Mouse (Mus musculus): ENCODE results near the gene Ncam1.

Gene Ncam1

DNA sequence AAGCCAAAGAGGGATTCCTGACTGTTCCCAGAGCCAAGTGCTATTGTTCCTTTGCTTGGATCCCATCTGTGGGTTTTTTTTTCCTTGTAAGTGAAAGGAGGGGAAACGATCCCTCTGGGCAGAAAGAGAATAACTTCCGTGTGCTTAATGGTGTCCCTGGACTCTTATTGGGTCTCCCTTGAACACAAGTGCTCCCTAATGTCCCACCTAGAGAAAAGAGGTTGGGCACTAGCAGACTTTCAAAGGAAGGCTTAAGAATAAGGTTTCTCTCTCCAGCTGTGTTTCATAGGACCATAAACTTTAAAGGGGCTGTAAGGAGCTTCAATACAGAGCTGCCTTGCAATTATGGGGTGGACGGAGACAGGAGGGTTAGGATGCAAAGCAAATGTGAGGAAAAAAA is 119.5 kb downstream of the Ncam1 start:
- DNase-seq (ENCODE audit: low read depth, low spot score), result no peak

DNA sequence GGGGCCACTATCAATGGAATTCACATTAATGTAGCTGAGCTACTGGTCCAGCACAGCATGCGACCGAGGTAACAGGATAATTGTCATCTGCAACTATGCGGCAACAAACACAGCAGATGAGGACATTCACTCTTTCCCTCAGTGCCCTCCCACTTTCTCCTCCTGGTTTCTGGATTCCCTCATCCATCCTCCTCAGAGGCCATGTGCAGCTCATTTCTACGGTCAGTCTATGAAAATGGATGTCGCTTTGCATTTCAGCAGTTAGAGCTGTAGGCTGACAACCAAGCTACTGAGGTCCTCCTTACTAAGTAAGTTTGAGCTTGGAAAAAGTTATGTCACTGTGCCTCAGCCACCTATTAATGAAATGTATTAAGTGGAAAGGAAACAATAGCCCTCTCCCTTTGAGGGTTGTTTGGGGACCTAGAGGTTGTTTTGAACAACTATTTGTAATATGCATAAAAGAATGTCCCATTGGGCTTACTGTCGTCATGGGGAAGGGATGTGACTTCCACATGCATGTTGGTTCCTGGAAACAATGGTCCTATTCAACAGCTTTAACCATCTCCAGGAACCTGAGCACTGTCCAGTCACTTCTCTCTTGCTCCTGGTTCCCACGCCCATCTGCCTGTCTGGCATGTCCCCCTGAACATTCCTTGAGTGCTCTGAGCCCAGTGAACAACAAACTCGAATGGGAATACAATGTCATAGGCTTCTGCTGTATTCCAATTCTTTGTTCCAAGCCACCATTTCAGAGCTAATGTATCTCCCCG is 122.8 kb downstream of the Ncam1 start:
- no peak for DNase-seq (ENCODE audit: low read depth, low spot score)

DNA sequence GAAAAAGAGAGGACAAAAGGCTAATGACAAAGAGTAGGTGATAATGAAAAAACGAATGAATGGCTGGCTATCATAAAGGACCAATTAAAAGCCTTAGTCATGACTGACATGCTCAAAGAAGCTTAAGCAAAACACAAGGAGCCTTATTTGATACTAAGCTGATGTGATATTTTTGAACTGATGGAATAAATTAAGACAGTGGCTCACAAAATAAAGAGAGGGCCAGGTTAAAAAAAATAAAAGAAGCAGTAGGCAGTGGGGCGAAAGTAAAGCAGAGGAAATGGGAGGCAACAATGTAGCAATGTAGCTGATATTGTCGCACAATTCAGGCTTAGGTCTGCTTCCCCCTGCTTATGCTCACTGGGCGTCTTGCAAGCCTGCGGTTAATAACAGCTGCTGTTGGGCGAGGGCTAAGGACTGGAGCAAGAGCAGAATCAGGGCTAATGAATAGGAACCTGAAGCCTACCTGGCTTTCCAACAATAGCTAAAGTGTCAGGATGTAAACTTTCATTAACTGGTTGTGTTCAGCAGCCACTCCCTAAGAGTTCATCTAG is 126.0 kb downstream of the Ncam1 start:
- no peak for DNase-seq (ENCODE audit: low read depth, low spot score)

DNA sequence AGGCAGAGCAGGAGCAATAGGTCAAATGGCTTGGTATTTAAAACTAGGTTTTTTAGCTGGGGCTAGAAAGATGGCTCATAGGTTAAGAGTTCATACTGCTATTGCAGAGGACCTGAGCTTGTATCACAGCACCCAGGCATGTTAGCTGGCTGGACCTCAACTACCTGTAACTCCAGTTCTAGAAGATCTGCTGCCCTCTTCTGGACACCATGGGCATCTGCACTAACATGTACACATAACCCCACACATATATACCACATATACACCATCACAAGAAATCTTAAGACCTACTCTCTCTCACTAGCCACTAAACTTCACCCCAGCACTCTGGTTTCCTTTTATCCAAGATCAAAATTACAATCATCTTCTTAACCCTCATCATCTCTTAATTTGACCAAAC is 131.7 kb downstream of the Ncam1 start:
- DNase-seq (ENCODE audit: low read depth, low spot score), result peak; percentile 48

DNA sequence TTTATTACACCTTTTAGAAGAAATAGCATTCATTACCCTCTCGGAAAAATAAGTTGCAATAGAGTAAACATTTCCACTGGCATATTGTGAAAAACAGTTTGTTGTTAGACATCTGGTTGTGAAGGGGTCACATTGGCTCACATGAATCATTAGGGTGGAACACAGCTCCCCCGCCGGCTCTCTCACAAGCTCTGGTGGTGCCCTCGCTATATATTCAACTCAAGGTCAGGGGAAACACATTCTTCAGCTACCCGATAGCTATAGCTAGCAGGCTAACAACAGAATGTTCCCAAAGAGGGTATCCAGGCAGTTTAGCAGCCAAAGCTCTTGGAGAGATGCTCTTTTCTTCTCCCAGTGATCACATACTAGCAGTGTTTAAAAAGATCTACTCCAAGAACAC is 133.4 kb downstream of the Ncam1 start:
- no peak for DNase-seq (ENCODE audit: low read depth, low spot score)

DNA sequence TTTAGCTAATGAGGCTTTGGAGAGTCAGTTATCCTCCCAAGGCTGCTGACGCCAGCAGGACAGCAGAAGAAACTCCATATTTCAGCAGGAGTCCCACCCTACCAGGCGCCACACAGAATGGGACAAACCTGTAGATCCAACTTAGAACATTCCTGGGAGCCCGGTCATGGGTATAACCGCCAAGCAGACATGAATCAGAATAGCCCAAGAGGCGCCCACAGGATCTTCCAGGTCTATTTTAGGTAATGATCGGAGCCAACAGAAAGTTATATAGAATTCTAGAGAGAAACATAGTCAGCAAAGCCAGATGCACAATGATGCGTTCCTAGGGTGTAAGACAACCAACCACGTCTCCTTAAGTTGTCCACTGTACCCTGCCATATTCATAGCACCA is 134.8 kb downstream of the Ncam1 start:
- no peak for DNase-seq (ENCODE audit: low read depth, low spot score)

DNA sequence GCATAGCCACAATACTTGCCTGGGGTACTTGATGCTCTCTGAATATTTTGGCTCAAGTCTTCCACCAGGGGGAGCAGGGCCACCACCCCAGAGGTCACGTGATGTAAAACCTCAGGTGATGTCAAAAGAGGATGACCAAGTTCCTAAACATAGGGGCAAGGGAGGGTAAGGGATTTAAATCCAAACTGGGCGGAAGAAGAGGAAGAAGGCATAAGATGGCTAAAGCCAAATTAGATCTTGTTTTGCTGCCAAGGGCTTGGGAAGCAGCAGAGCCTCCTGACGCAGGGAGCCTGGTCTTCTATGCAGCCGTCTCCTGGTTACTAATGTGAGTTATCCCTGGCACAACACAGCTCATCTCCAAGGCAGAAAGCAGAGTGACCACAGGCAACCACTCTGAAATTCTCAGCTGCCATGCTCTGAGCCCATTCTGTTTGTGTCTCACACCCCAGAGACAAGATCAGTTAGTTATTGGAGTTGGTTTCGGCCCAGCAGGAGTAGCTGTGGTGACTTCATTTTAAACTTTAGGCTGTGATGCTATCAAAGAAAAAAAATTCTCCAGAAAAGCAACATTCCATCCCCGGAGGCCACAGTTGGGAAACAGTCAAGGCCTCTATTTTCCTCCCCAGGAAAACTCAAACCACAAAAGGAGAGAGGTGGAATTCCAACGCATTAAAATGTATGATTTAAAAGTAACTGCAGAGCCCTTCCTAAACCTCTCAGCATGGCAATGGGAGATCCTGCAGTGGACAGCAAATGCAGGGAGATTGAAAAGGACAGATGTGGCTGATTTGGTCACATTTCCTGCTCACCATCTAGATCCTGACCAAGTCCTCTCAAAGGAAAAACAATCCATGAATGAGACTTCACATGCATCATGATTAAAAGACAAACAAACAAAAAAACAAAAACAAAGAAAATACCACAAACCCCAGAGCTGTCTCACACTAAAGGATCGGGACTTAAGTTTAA is 135.5 kb downstream of the Ncam1 start:
- peak; percentile 65 for DNase-seq (ENCODE audit: low read depth, low spot score)

DNA sequence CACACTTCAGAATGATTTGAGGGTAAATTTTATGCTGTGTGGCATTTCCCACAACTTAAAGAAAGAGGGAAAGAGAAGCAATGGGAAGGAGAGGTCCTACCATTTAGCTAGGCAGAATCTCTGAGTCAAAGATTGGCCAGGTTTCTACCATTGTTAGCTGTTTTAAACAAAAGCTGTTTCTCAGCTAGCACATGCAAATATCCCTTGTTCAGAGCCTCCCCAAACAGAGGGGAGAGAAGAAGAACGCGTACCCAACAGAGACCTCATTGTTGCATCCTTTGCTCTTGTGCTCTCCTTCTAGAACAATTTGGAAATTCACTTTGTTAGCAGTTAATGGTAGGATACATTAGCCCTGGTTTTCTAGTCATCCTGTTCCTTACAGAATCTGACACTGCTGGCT is 137.2 kb downstream of the Ncam1 start:
- DNase-seq (ENCODE audit: low read depth, low spot score), result no peak

DNA sequence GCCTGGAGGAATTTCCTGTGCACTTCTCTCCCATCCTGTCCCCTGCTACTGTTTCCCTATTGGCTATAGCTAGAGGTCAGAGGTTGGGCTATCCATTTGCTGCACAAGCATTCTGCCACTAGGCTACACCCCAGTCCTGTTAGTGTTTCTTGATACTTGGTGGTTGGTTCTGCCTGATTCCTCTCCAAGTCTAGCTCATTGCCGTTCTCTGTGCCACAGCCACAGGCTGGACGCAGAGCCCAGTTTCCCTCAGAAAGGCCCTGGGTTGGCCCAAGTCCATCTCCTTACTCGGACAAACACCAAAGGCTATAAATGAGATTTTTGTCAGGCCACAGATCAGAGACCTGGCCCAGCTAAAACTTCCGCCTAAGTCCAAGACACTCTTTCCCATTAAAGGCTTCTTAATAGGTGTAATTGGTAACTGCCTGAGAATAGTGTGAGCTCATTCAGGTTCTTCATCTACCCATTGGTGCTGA is 140.3 kb downstream of the Ncam1 start:
- DNase-seq (ENCODE audit: low read depth, low spot score), result peak; percentile 41

DNA sequence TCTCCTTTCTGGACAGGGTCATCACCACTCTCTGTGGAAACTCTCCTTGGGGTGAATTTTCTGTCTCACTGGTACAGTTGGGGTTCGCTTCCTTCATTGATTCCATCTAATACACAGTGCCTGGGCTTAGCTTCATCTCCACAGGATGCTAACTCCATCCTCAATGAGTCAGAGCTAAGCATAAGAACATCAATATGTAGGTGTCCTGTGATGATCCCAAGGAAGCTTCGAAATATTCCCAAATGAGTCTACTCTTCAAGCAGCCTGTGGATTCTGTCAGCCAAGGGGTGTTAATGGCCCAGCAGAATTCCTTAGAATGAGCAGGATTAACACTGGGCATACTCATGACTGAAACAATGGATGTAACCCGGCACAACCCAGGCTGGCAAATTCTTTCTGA is 144.3 kb downstream of the Ncam1 start:
- DNase-seq (ENCODE audit: low read depth, low spot score), result no peak

DNA sequence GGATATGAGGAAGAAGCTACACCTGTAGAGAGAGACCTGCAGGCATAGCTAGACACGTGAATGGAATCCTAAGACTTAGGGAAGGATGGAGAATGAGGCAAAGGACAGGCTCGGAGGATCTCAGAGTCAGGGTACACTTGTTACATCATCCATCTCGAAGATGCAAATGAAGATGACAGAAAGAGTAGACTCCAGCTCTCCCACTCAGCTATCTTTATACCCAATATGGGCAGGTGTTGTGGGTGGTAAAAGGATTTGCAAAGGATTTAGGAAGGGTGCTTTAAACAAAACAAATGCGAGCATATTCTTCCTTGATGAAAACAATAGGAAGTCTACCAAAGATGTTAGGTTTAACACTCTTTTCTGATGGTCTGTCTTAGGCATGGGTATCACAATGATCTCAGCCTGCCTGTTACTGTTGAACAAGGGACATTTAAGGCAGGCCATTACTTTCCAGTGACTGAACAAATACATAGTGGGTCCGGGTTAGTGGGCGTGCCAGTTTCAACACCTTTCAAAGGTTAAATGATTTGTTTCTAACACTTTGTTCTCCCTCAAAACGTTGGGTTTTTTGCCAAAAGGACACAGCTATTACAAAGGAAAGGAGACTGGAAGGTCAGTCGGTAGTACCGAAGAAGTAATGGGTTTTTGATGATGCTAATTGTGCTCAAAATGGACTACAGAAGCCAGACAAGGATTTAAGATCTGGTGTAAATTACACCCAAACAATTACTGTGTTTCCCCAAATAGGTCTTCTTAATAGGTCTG is 145.1 kb downstream of the Ncam1 start:
- peak; percentile 76 for DNase-seq (ENCODE audit: low read depth, low spot score)

DNA sequence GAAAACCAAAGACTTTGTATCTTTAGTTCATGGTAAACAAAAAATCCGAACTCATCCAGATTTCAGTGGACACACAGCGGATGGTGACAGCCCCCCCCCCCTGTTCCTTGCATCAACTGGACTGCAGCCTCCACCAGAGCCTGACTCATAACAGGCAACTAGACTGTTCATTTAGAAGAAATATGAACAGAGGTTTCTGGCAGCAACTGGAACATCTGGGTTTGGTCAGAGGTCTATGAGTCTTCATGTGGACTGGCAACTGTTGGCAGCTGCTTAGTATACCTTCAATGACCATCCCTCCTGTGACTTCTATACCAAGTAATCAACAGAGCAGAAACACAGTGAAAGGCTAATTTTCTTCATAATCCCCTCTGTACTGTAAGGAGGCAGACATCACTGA is 154.4 kb downstream of the Ncam1 start:
- DNase-seq (ENCODE audit: low read depth, low spot score), result no peak

DNA sequence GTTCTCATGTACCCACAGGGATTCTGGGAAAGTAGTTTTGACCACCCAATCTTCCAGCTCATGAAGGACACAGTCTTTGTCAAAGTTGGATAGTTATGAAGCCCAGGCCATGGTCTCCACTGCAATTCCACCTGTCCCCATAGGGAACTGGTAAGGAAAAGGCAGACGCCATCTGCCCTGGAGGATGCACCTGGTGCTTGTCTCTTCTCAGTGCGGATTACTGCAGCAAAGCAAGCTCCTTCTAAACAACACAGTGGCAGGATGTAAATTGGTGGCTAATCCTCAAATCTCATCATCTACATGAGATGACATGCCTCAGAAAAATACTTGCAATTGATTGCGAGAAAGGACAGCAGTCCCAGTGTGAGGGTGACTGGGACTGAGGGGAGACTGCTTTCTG is 158.0 kb downstream of the Ncam1 start:
- no peak for DNase-seq (ENCODE audit: low read depth, low spot score)

DNA sequence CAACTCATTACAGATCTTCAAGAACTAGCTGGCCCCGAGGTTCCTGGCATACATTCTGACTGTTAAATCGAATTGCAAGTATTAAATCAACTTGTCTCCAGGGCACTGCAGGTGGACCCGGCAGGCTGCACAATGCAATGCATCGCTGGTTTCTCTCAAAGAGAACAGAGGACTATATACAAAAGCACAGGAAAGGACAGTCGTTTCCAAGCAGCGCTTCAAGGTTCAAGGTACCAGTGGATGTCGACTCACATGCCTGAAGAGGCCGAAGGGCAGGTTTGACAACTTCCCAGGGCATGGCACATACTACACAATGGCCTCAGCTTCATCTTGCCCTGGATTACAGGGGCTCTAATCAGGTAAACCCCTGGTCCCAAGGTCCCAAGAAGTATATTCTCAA is 158.6 kb downstream of the Ncam1 start:
- no peak for DNase-seq (ENCODE audit: low read depth, low spot score)

DNA sequence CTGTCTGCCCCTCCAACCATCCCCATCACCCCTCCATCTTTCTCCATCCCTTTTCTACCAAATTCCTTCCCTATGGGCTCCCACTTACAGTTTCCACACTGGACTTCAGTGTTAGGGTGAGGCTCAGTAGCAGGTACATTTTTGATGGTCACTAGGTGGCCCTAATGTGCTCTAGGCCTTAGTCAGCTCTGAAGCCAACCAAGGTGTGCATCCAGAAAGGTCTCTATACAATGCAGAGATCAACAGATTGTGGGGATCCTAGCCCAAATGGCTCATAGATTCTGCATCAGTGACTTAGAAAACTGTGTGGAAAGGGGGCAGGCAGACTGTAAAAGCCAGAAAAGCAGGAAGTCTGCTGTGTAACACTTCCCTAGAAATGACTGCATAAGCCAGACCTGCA is 160.8 kb downstream of the Ncam1 start:
- DNase-seq (ENCODE audit: low read depth, low spot score), result no peak

DNA sequence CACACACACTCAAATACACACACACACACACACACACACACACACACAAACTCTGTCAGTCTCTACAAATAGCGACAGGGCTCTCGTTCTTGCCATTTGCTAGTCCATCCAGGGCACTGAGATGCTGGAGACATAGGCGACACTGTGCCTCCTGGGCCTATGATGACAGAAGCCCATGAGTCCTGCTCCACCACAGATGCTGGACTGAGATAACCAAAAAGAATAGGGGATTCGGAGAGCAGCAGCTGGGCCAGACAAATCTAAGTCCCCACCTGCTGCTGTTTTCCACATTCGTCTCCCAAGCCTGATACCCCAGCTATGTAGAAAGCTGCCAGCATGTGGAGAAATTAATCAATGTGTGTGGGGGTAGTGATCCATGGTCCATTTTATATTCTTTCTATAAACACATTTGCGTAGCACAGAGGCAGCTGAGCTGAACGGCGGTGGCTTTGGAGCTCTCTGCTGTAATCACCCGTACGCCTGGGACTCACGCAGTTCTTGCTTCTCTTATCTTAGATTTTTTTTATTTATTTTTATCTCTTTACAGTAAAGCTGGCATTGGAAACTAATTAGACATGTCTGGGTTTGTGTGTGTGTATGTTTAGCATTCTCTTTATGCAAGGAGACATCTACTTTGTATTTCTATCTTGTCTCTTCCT is 162.9 kb downstream of the Ncam1 start:
- no peak for DNase-seq (ENCODE audit: low read depth, low spot score)

DNA sequence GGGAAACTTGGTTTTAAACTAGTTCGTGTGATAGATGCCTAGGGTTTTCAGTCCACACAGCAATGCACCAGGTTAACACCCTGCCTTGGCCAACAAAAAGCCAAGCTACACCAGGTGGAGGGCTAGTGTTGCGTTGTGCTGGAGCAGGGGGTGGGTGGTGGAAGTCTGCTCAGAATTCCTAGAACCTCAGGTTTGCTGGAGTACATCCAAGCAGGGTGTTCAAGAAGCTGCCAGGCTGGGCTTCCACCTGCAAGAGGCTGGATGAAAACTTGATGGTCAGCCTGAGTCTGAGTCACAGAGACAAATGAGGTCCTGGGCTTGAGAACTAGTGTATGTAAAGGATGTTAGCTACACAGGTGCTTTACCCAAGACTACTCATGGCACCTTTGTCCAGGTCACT is 166.1 kb downstream of the Ncam1 start:
- DNase-seq (ENCODE audit: low read depth, low spot score), result no peak

DNA sequence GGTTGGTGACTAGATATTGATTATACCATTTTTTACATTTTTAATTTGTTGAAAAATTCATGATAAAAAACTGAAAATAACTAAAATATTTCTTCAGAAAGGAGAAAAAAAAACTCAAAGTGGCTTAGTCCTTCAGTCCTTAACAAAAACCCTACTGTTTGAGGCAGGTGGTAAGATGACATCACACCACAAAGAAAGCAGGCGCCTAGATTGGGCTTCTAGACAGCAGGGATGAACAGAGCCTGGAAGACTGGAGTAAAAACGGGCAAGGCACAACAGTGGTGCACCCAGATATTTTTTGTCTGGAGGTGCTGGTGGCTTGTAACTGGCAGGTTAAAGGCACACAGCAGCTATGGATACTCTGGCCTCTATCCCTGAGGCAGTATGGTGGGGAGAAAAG is 168.4 kb downstream of the Ncam1 start:
- no peak for DNase-seq (ENCODE audit: low read depth, low spot score)

DNA sequence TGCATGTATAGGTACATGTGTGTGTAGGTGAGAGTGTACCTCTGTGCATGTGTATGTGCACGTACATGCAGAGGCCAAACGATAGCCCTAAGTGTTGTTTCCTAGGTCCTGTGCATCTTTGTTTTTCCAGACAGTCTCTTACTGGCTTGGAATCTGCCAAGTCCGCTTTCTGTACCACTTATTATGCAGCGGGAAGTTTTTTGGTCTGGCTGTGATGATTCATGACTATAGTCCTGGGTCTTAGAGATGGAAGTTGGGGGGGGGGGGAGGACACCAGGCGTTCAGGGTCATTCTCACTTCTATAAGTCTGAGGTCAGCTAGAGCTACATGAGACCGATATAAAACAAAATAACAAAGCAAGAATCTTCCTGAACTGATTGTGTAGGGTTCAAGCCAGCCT is 173.8 kb downstream of the Ncam1 start:
- DNase-seq (ENCODE audit: low read depth, low spot score), result no peak

DNA sequence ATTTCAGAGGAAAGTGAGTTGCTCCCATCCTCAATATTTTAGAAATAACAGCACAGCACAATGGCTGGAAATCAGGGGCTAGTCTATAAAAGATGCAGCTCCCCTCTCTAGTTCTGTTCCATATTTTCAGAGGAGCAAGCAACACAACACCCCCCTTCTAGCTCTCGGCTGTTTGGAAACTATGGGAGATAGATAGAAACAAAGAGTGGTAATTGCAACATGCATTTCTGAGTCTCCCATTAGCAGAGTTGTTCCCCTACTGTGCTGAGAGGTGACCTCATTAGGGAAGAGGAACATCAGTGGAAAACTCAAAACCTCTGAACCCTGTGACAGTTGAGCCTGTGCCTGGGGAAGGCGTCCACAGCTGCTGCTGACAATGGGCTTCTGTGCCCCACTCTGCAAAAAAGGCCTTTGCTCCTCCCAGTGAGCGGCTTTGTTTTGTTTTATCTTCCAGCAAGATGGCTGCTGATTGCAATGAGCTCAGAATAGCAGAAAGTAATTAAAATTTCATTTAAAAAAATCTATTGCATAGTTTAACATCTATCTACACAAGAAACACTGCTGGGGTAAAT is 174.7 kb downstream of the Ncam1 start:
- no peak for DNase-seq (ENCODE audit: low read depth, low spot score)
